ENCODE assay signal across 8 mouse cellular contexts in genomic region chr13:62129432-62130171, GRCm38 (mm10). TPM values are rescaled to one million over a fixed set of nuclear protein-coding genes. Genes with fewer than 3 reads are reported as not detected.
DNase-seq lines count a peak whose midpoint lies in the region; ATAC-seq and TF ChIP-seq lines count a peak whose summit lies in the region.
"Not testable (repeated sequence)": the region's sequence is repeated elsewhere in the genome, so short reads cannot be mapped to it uniquely, and the experiment has no call there.

Gene Zfp808, plus strand, starts transcription at chr13:62129886.

- peak; percentile 70 for DNase-seq in heart, postnatal 10 days
- DNase-seq in kidney, postnatal 36 days = peak; percentile 47 to 58
- peak; percentile 54 for DNase-seq in liver, embryonic 13.5 days
- peak; percentile 14 to 22 for DNase-seq in natural killer cell, adult 2 months (ENCODE audit: low spot score in 2 of 2)

- H3K4me1 ChIP-seq in E14TG2a.4 (replicated peaks; ENCODE audit: low read depth, low read length); forebrain, embryonic 13.5 days; liver, embryonic 13.5 days (replicated peaks); stomach, embryonic 15.5 days: not testable (repeated sequence)

- peaks cover 15% of the 10 kb centered on the region for H3K36me3 ChIP-seq in E14TG2a.4 (ENCODE audit: insufficient read depth, low read length)
- H3K36me3 ChIP-seq in forebrain, embryonic 13.5 days (ENCODE audit: poor library complexity, severe bottlenecking); liver, embryonic 13.5 days; stomach, embryonic 15.5 days: not testable (repeated sequence)

- not testable (repeated sequence) for H3K27me3 ChIP-seq in E14TG2a.4 (ENCODE audit: insufficient read depth, low read length); forebrain, embryonic 13.5 days; liver, embryonic 13.5 days; stomach, embryonic 15.5 days (replicated peaks)

- intact Hi-C loops in heart, postnatal 10 days (cut with DNase I) = not testable (repeated sequence)

- ATAC-seq in cerebellum, adult (ENCODE audit: insufficient number of reproducible peaks, low FRiP score, low TSS enrichment) = peak; percentile 31; the same call in 1 of the 2 replicates
- ATAC-seq in forebrain, embryonic 13.5 days = peak; percentile 88
- ATAC-seq in liver, embryonic 13.5 days (ENCODE audit: low read depth) = peak; percentile 98
- ATAC-seq in stomach, embryonic 15.5 days (ENCODE audit: insufficient read depth, low FRiP score, low read depth) = peak; percentile 84

- H3K9ac ChIP-seq in forebrain, embryonic 13.5 days = peak within 1 kb of the TSS; percentile 72
- H3K9ac ChIP-seq in liver, embryonic 13.5 days = peak within 1 kb of the TSS; percentile 79
- peak within 1 kb of the TSS; percentile 46 for H3K9ac ChIP-seq in stomach, embryonic 15.5 days

- not testable (repeated sequence) for TF ChIP-seq CTCF in E14TG2a.4 (conservative IDR thresholded peaks at IDR 0.05; ENCODE audit: low read length)

- peaks cover 18% of the 10 kb centered on the region for H3K9me3 ChIP-seq in E14TG2a.4 (ENCODE audit: low read length)
- not testable (repeated sequence) for H3K9me3 ChIP-seq in forebrain, embryonic 13.5 days (replicated peaks); liver, embryonic 13.5 days (replicated peaks); stomach, embryonic 15.5 days

- WGBS in forebrain, embryonic 13.5 days = 9% methylated on average over 21 of the region's 21 CpGs
- WGBS in liver, embryonic 13.5 days (ENCODE audit: insufficient replicate concordance) = 6% methylated on average over 20 of the region's 21 CpGs
- 7% methylated on average over 21 of the region's 21 CpGs for WGBS in stomach, embryonic 15.5 days

- H3K4me2 ChIP-seq in forebrain, embryonic 13.5 days = peak within 1 kb of the TSS; percentile 60
- H3K4me2 ChIP-seq in liver, embryonic 13.5 days = peak within 1 kb of the TSS; percentile 61
- H3K4me2 ChIP-seq in stomach, embryonic 15.5 days = peak within 1 kb of the TSS; percentile 49

- peak within 1 kb of the TSS; percentile 86 for H3K4me3 ChIP-seq in E14TG2a.4 (replicated peaks; ENCODE audit: low read length)
- H3K4me3 ChIP-seq in forebrain, embryonic 13.5 days = peak within 1 kb of the TSS; percentile 57
- peak within 1 kb of the TSS; percentile 76 for H3K4me3 ChIP-seq in liver, embryonic 13.5 days (replicated peaks)
- peak within 1 kb of the TSS; percentile 67 for H3K4me3 ChIP-seq in stomach, embryonic 15.5 days (replicated peaks)

- peak within 1 kb of the TSS; percentile 31; the same call in 1 of the 2 replicates for H3K27ac ChIP-seq in forebrain, embryonic 13.5 days
- H3K27ac ChIP-seq in liver, embryonic 13.5 days = peak within 1 kb of the TSS; percentile 82
- H3K27ac ChIP-seq in stomach, embryonic 15.5 days = peak within 1 kb of the TSS; percentile 44; the same call in 1 of the 2 replicates

RNA-seq across cellular contexts. Expression of gene Zfp808, which starts in this region (rescaled TPM):
- 6.9 and 7.3 TPM in 2 replicates for polyA plus RNA-seq in forebrain, embryonic 13.5 days (2015; fragmentation: Nextera tagmentation; extraction: Ambion mirVana)
- 1 to 10 TPM; 3.4 to 5.6 TPM for total RNA-seq in heart, postnatal 10 days (2021)
- 8.5 and 11.1 TPM in 2 replicates for polyA plus RNA-seq in liver, embryonic 13.5 days (2015; fragmentation: Nextera tagmentation; extraction: Ambion mirVana)
- 9.7 and 10.5 TPM in 2 replicates for polyA plus RNA-seq in stomach, embryonic 15.5 days (2015; fragmentation: Nextera tagmentation; extraction: Ambion mirVana)

Comparison
In these comparisons a context has a peak if more than half of its experiments do, and no peak if none do; other contexts are left out.
1. Peak in every context shown above with its lines: DNase-seq, ATAC-seq, H3K4me3 ChIP-seq and H3K27ac ChIP-seq.
2. ATAC-seq: peak in every context shown above with its lines; median percentile 98 in liver, embryonic 13.5 days; 88 in forebrain, embryonic 13.5 days; 84 in stomach, embryonic 15.5 days; 31 in cerebellum, adult.
3. H3K27ac ChIP-seq: peak in every context shown above with its lines; median percentile 82 in liver, embryonic 13.5 days; 44 in stomach, embryonic 15.5 days; 31 in forebrain, embryonic 13.5 days.
4. DNase-seq: peak in every context shown above with its lines; median percentile 70 in heart, postnatal 10 days; 54 in liver, embryonic 13.5 days; 52 in kidney, postnatal 36 days; 18 in natural killer cell, adult 2 months.